Mouse (Mus musculus) hindbrain, embryonic 15.5 days (tissue): Measurements from ENCODE around the gene Tagap1. TPM values are rescaled to one million over a fixed set of nuclear protein-coding genes. Genes with fewer than 3 reads are reported as not detected.
A peak's percentile ranks its signal among the peaks of the same experiment; 100 is the strongest.
"Not testable (repeated sequence)": the region's sequence is repeated elsewhere in the genome, so short reads cannot be mapped to it uniquely, and the experiment has no call there.

ENCODE experiments used
- ATAC-seq: fragments of 200-750 bp; cut with Nextera tagmentation; 2 replicates; pipeline ENCODE4 v1.8.0; 2017; ENCODE audit warnings: low read depth, moderate number of reproducible peaks, moderate TSS enrichment; ENCODE audit not compliant: low FRiP score
- H3K27ac ChIP-seq: fragments of 300-500 bp; sonication (generic); replicated peaks from 2 replicates; pipeline ENCODE4 v1.5.1; 2015; ENCODE audit warnings: mild to moderate bottlenecking, inconsistent platforms
- H3K27me3 ChIP-seq: fragments of 300-500 bp; sonication (generic); 2 replicates; pipeline ENCODE4 v1.6.1; 2015; ENCODE audit warnings: control low read depth, inconsistent platforms
- H3K36me3 ChIP-seq: fragments of 300-500 bp; sonication (generic); 2 replicates; pipeline ENCODE4 v1.6.1; 2015; ENCODE audit warnings: control low read depth, inconsistent platforms
- H3K4me1 ChIP-seq: fragments of 300-500 bp; sonication (generic); replicated peaks from 2 replicates; pipeline ENCODE4 v1.6.1; 2015; ENCODE audit warnings: control low read depth, inconsistent platforms
- H3K4me2 ChIP-seq: fragments of 300-500 bp; sonication (generic); 2 replicates; pipeline ENCODE4 v1.6.1; 2015; ENCODE audit warnings: moderate library complexity, mild to moderate bottlenecking, inconsistent platforms
- H3K4me3 ChIP-seq: fragments of 300-500 bp; sonication (generic); 2 replicates; pipeline ENCODE4 v1.5.1; 2015; ENCODE audit warnings: mild to moderate bottlenecking, inconsistent platforms
- H3K9ac ChIP-seq: fragments of 300-500 bp; sonication (generic); 2 replicates; pipeline ENCODE4 v1.6.1; 2015; ENCODE audit warnings: inconsistent platforms
- H3K9me3 ChIP-seq: fragments of 300-500 bp; sonication (generic); 2 replicates; pipeline ENCODE4 v1.6.1; 2016; ENCODE audit warnings: control low read depth, inconsistent platforms
- WGBS: fragments of 180-500 bp; shearing (Covaris S2); methylation state at CpG from one replicate; pipeline ENCODE4 v1.1.7; 2015; 5-methylcytosine and 5-hydroxymethylcytosine counted together
- polyA plus RNA-seq: library from polyadenylated mRNA; unstranded; fragments of >200 nt; fragmentation: Nextera tagmentation; extraction: Ambion mirVana; gene quantifications from 2 replicates; pipeline ENCODE4 v1.2.1, GENCODE M21; 2015

The Tagap1 gene
- polyA plus RNA-seq, 1 experiment from 2014 or later = 53.7 TPM

DNA sequence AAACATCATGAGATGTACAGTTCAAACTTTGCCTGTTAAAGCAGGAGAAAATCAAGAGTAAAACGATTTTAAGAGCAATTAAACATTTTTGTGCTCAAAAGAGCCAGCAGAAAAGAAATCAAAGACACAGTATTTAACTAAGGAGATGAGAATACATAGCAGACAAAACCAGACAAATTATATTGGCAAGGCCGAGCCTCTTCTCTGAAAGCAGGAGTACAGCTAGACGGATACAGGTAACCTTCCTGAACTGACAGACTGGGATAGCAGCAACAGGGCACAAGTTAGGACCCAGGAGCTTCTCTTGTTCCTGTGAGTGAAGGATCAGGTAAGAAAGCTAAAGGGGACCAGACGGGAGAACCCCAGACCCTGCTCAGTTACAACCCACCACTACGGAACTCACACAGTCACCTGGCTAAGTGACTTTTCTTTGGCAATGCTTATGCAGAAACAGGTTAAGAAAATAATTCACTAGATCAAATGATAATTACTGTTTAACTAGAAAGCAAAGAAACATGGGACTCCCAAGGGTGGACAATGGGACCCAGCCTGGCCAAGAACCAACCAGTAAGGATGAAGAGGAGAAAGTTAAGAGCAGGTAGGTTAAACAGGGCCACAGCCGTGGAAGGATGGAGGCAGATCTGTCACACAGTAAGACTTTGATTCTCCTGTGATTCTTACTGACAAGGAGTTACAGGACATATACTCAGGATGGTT, 1.3 kb downstream of the Tagap1 start:
- not testable (repeated sequence) for H3K36me3 ChIP-seq, H3K27ac ChIP-seq, ATAC-seq, H3K4me1 ChIP-seq, H3K27me3 ChIP-seq, H3K9me3 ChIP-seq, H3K9ac ChIP-seq
- 56% methylated on average over 5 of the region's 6 CpGs for WGBS
- peak overlapping the region; percentile 47 for H3K4me3 ChIP-seq
- peak overlapping the region; percentile 50 for H3K4me2 ChIP-seq

DNA sequence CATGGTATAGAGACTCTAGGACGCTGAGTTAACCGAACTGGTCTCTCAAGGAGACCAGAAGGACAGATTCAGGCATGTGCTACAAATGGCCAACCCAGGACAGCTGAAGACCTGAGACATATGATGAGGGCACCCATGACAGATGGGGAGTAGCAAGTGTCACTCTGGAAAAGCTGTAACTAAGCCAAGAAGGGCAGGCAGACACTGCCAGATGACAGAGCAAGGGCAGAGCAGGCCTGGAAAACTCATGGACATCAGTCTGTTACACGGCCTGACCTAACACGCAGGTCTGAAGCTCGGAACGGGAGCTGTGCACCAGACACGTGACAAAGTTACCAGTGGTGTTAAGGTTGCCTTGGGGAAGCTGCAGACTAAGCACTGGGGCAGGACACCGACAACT, 2.1 kb downstream of the Tagap1 start:
- ATAC-seq, H3K36me3 ChIP-seq, H3K4me2 ChIP-seq, H3K4me1 ChIP-seq, H3K27me3 ChIP-seq, H3K4me3 ChIP-seq, H3K27ac ChIP-seq, H3K9ac ChIP-seq, H3K9me3 ChIP-seq: not testable (repeated sequence)
- WGBS = 77% methylated on average over 7 of the region's 8 CpGs

DNA sequence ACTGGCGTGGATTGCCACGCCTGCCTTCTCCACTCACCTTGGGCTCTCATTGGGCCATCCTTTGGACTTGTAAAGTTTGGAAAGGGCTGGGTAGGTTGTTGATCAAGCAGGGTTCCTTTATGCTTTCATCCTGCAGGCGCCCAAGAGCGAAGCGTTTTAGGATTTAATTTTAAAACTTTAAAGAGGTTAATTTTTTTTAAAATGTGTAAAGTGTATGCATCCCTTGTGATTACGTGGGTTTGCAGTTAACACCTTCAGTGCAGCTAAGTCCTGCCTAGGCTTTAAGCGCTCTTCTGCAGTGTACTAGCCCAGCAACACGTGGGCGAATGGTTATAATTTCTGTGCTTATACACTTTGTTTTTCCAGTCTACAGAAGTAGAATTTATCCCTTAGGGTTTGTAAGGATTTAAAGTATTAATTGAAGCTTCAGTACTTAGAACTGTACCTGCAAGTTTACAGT, 12.2 kb downstream of the Tagap1 start:
- not testable (repeated sequence) for H3K27me3 ChIP-seq, H3K4me1 ChIP-seq, H3K9me3 ChIP-seq, H3K36me3 ChIP-seq
- Histone ChIP-seq H3K27ac (peak overlapping the region; percentile 91), H3K9ac (peak overlapping the region; percentile 58), H3K4me3 (peak overlapping the region; percentile 61), H3K4me2 (peak overlapping the region; percentile 64)
- peak; percentile 19; the same call in 1 of the 2 replicates for ATAC-seq
- WGBS = 20% methylated on average over 9 of the region's 9 CpGs

DNA sequence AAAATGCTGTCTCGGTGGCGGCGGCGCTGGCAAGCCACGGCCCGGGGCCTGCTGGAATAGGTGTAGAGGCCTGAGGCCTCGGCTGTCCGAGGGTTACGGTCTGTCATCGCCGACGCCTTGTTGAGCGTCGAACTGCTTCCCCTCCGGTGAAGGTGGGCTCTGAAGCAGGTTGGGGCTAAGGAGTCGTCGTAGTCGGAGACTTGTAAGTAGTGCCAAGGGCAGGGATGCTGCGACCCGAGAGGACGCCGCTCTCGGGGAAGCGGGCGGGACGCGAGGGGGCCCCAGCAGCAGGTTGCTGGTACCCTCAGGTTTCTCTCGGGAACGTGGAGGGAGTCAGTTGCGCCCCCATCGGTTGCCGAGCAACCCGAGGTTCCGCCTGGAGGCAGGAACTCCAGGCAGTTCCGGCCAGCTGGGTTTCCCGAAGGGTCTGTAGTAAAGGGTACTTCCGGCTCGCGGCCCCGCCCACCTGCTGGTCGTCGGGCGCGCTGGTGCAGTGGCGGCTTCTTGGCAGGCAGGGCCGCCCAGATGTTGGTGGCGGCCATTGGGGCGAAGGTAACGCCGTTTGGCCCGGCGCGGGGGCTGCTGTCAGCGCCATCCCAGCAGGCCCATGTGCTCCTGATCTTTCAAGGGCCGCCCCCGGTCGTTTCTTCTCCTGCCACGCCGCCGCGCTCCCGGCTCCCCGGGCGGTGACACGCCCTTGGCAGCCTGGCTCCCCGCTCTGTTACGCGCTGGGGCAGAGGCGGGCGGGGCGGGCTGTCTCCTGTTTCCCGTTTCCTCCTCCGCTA, 12.8 kb downstream of the Tagap1 start, which contains the start of gene Rsph3b:
Gene Rsph3b (minus strand): TSS at position 699 of the 785 bp plus-strand sequence.
- Histone ChIP-seq H3K4me2 (peak within 1 kb of the TSS; percentile 64), H3K9ac (peak within 1 kb of the TSS; percentile 58), H3K4me3 (peak within 1 kb of the TSS; percentile 61), H3K27ac (peak within 1 kb of the TSS; percentile 91)
- under 1% methylated on average over 66 of the region's 73 CpGs for WGBS
- ATAC-seq = peak; percentile 97
- H3K27me3 ChIP-seq, H3K9me3 ChIP-seq, H3K4me1 ChIP-seq, H3K36me3 ChIP-seq: not testable (repeated sequence)

DNA sequence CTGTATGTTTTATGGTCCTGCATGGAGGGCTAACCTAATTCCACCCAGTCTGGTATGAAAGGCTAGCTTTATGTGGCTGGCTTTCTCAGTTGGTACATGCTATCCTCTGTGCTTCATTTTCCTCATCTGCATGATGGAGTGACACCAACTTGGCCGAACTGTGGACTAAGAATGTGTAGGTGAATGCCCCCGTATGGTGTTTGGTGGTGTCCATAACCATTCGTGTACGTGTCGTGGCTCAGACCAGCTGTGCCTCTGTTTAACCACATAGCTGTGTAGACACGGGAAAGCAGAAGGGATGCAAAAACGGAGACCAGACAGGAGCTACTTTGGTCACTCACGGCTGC, 13.3 kb downstream of the Tagap1 start:
- not testable (repeated sequence) for H3K36me3 ChIP-seq, H3K27me3 ChIP-seq, H3K4me1 ChIP-seq, H3K9me3 ChIP-seq, H3K9ac ChIP-seq
- Histone ChIP-seq H3K27ac (peak overlapping the region; percentile 91; the same call in 1 of the 2 replicates), H3K4me2 (peak overlapping the region; percentile 64), H3K4me3 (peak overlapping the region; percentile 61)
- no CpG with 5 or more reads among the region's 8 CpGs for WGBS
- peak; percentile 43 for ATAC-seq

DNA sequence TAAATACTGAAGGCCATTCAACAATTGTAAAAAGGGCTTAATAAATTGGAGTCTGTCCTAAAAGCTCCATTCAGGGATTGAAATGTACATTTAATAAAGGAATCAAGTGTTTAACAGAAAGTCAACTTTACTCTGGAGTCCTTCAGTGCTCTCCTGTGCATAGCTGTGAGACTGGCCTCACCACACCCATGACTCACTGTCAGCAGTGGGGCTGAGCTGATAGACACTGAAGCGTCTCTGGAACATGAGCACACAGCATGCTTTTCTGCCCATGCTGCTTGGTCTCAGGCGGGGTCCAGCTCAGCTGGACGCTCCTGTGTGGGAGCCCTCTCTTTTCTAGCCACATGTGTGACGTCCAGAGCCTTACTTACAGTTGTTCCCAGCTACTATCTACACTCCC, 18.4 kb downstream of the Tagap1 start:
- not testable (repeated sequence) for H3K9ac ChIP-seq, H3K27me3 ChIP-seq, H3K4me3 ChIP-seq, H3K4me1 ChIP-seq, H3K27ac ChIP-seq, H3K9me3 ChIP-seq, ATAC-seq, H3K4me2 ChIP-seq, H3K36me3 ChIP-seq
- WGBS = no CpG with 5 or more reads among the region's 4 CpGs

DNA sequence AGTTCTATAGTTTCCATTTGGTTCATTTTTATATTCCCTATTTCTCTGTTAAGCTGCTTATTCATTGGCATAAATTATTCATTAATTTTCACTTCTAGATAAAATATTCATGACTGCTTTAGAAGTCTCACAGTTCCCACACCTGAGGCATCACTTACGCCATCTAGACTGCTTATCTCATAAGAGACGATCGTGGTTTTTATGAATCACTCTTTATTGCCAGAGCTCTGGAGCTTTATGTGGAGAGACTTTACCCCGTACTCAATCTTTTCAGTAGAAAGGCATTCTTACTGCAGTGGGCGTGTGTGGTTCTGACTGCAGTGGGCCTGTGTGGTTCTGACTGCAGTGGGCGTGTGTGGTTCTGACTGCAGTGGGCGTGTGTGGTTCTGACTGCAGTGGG, 29.3 kb downstream of the Tagap1 start:
- ATAC-seq, H3K27me3 ChIP-seq, H3K4me1 ChIP-seq, H3K4me2 ChIP-seq, H3K36me3 ChIP-seq, H3K27ac ChIP-seq, H3K4me3 ChIP-seq, H3K9me3 ChIP-seq, H3K9ac ChIP-seq: not testable (repeated sequence)
- WGBS = 87% methylated on average over 6 of the region's 7 CpGs

DNA sequence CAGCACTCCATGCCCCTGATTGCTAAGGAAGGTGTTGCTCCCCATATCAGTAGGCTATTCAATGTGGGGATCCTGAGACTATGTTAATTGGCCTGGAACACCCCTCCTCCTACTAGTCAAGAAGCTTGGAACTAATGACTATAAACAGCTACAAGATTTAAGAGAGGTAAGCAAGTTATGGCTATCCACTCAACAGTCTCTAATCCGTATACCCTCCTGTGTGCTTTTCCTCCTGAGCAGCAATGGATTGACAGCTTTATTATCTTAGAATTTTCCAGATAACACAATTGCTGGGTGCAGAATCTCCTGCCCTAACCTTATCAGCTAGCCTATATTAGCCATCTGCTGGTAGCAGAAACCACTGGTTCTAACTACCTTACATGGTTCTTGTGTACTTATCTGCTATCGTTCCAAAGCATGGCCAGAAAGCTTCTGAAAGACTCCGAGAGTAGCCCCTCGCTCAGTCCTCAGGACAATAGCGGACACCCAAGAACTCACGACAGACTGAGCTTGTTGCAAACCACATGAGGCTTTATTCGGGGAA, 40.5 kb downstream of the Tagap1 start:
- not testable (repeated sequence) for H3K4me2 ChIP-seq, ATAC-seq, H3K27ac ChIP-seq, H3K4me1 ChIP-seq, H3K9me3 ChIP-seq, H3K36me3 ChIP-seq, H3K9ac ChIP-seq, H3K27me3 ChIP-seq, H3K4me3 ChIP-seq
- WGBS = 93% methylated on average over 7 of the region's 7 CpGs

DNA sequence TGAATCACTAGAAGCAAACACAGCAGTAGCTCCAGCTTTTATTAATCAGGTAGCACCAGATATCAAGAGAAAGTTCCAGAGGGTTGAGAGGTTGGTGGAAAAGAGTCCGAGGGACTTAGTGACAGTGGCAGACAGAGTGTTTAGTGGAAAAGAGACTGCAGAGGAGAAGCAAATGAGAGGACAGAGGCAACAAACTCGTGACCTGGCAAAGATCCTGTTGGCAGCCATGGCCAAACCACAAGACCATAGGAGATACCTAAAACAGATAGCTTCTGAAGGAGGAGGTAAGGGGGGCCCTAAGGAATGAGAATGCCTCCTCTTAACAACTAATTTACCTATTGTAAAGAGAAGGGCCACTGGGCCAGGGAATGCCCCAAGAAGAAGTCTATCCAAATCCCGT, 41.6 kb downstream of the Tagap1 start:
- H3K27me3 ChIP-seq, H3K36me3 ChIP-seq, ATAC-seq, H3K9me3 ChIP-seq, H3K9ac ChIP-seq, H3K4me3 ChIP-seq, H3K4me1 ChIP-seq, H3K27ac ChIP-seq, H3K4me2 ChIP-seq: not testable (repeated sequence)
- 85% methylated on average over 3 of the region's 3 CpGs for WGBS

DNA sequence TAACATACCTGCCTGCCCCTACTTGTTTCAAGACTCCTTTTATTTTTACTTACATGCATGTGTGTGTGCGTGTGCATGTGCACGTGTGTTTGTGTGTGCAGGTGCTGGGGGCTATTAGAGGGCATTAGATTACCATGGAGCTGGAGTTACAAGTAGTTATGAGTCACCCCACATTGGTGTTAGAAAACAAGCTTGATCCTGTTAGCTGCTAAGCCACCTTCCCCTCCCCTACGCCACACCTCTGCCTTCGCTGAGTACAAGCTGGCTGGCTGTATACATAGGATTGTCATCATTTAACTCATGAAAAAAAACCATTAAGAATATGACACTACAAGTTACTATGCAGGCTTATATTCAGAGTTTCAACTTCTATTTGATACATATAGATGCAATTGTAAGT, 45.7 kb downstream of the Tagap1 start:
- H3K9me3 ChIP-seq, ATAC-seq, H3K27me3 ChIP-seq, H3K36me3 ChIP-seq, H3K4me2 ChIP-seq, H3K9ac ChIP-seq, H3K4me3 ChIP-seq, H3K4me1 ChIP-seq, H3K27ac ChIP-seq: not testable (repeated sequence)
- WGBS = 96% methylated on average over 3 of the region's 4 CpGs

DNA sequence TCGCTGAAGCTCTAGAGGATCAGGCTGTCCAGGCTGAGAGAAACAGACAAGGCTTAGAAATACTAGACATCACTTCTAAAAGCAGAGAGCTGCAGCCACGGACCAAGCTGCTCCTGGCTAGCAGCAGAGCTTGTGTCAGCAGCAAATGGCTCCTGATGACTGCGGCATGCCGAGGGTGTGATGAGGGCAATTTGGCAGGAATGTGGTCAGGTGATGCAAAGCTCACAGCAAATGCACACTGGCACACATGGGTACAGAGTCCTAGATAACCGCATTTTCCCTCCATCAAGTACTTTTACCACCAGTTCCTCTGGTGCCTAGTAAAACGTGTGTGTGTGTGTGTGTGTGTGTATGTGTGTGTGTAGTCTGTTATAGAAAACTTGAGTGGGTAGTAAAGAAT, 46.9 kb downstream of the Tagap1 start:
- ATAC-seq, H3K4me1 ChIP-seq, H3K9me3 ChIP-seq, H3K27ac ChIP-seq, H3K4me3 ChIP-seq, H3K36me3 ChIP-seq, H3K9ac ChIP-seq, H3K27me3 ChIP-seq, H3K4me2 ChIP-seq: not testable (repeated sequence)
- 63% methylated on average over 2 of the region's 6 CpGs for WGBS
